Mouse (Mus musculus): ENCODE results near the gene Rdh16f2. TPM values are rescaled to one million over a fixed set of nuclear protein-coding genes. Genes with fewer than 3 reads are reported as not detected.

The Rdh16f2 gene
- polyA plus RNA-seq, 1 experiment from 2014 or later = not detected

Other genes starting within 250 kb of the Rdh16f2 start
- 55.5 and 59.0 TPM in 2 replicates for gene Lrp1, start 245.3 kb upstream of the Rdh16f2 start, polyA plus RNA-seq (2014; fragmentation: Nextera tagmentation; extraction: Ambion mirVana)
- gene Stat6, start 223.5 kb upstream of the Rdh16f2 start, polyA plus RNA-seq (2014; fragmentation: Nextera tagmentation; extraction: Ambion mirVana) = 8.1 and 8.2 TPM in 2 replicates
- 11.2 and 11.7 TPM in 2 replicates for gene Nemp1, start 199.6 kb upstream of the Rdh16f2 start, polyA plus RNA-seq (2014; fragmentation: Nextera tagmentation; extraction: Ambion mirVana)
- 8.0 and 9.3 TPM in 2 replicates for gene Nab2, start 197.9 kb upstream of the Rdh16f2 start, polyA plus RNA-seq (2014; fragmentation: Nextera tagmentation; extraction: Ambion mirVana)
- 0.40 and 0.55 TPM in 2 replicates for gene Myo1a, start 161.3 kb upstream of the Rdh16f2 start, polyA plus RNA-seq (2014; fragmentation: Nextera tagmentation; extraction: Ambion mirVana)
- 1.9 and 2.9 TPM in 2 replicates for gene Tac2, start 142.0 kb upstream of the Rdh16f2 start, polyA plus RNA-seq (2014; fragmentation: Nextera tagmentation; extraction: Ambion mirVana)
- 6.5 and 7.4 TPM in 2 replicates for gene Zbtb39, start 126.9 kb upstream of the Rdh16f2 start, polyA plus RNA-seq (2014; fragmentation: Nextera tagmentation; extraction: Ambion mirVana)
- gene Gpr182, start 114.7 kb upstream of the Rdh16f2 start, polyA plus RNA-seq (2014; fragmentation: Nextera tagmentation; extraction: Ambion mirVana) = 0.28 and 0.45 TPM in 2 replicates
- gene Rdh1, start 106.8 kb upstream of the Rdh16f2 start, polyA plus RNA-seq (2014; fragmentation: Nextera tagmentation; extraction: Ambion mirVana) = not detected in 2 replicates
- not detected in 2 replicates for gene Rdh16f1, start 106.7 kb upstream of the Rdh16f2 start, polyA plus RNA-seq (2014; fragmentation: Nextera tagmentation; extraction: Ambion mirVana)
- not detected in 2 replicates for gene Rdh9, start 90.1 kb upstream of the Rdh16f2 start, polyA plus RNA-seq (2014; fragmentation: Nextera tagmentation; extraction: Ambion mirVana)
- gene Rdh16, start 65.3 kb upstream of the Rdh16f2 start, polyA plus RNA-seq (2014; fragmentation: Nextera tagmentation; extraction: Ambion mirVana) = not detected in 2 replicates
- not detected in 2 replicates for gene Rdh19, start 16.5 kb upstream of the Rdh16f2 start, polyA plus RNA-seq (2014; fragmentation: Nextera tagmentation; extraction: Ambion mirVana)
- gene Rdh7, start 22.3 kb downstream of the Rdh16f2 start, polyA plus RNA-seq (2014; fragmentation: Nextera tagmentation; extraction: Ambion mirVana) = not detected in 2 replicates
- gene Sdr9c7, start 32.0 kb downstream of the Rdh16f2 start, polyA plus RNA-seq (2014; fragmentation: Nextera tagmentation; extraction: Ambion mirVana) = not detected in 2 replicates
- not detected in 2 replicates for gene Hsd17b6, start 141.1 kb downstream of the Rdh16f2 start, polyA plus RNA-seq (2014; fragmentation: Nextera tagmentation; extraction: Ambion mirVana)
- gene Prim1, start 148.7 kb downstream of the Rdh16f2 start, polyA plus RNA-seq (2014; fragmentation: Nextera tagmentation; extraction: Ambion mirVana) = 121 and 132 TPM in 2 replicates
- gene Naca, start 169.1 kb downstream of the Rdh16f2 start, polyA plus RNA-seq (2014; fragmentation: Nextera tagmentation; extraction: Ambion mirVana) = 1,020 and 1,060 TPM in 2 replicates
- gene Ptges3, start 192.5 kb downstream of the Rdh16f2 start, polyA plus RNA-seq (2014; fragmentation: Nextera tagmentation; extraction: Ambion mirVana) = 641 and 733 TPM in 2 replicates
- gene Atp5b, start 216.8 kb downstream of the Rdh16f2 start, polyA plus RNA-seq (2014; fragmentation: Nextera tagmentation; extraction: Ambion mirVana) = 2,412 and 2,488 TPM in 2 replicates
- 14.0 and 14.2 TPM in 2 replicates for gene Baz2a, start 225.1 kb downstream of the Rdh16f2 start, polyA plus RNA-seq (2014; fragmentation: Nextera tagmentation; extraction: Ambion mirVana)

Data from embryonic facial prominence, embryonic 11.5 days (tissue).